19 mouse cellular contexts compared by ENCODE assay signal in genomic region chr13:23258546-23259048, GRCm38 (mm10). TPM values are rescaled to one million over a fixed set of nuclear protein-coding genes. Genes with fewer than 3 reads are reported as not detected.
"Had no signal": no experiment of that assay in that cellular context is flagged by ENCODE, and none has a peak within 500 bp of the region (broad histone marks: within the 10 kb centered on the region; RNA-seq: fewer than 3 reads in every experiment).

No protein-coding gene starts in this region.

- ATAC-seq: intestine, embryonic 15.5 days; midbrain, embryonic 13.5 days; midbrain, embryonic 16.5 days had no signal

- DNase-seq: kidney, adult 11 months; kidney, adult 8-10 months; kidney, postnatal 10 days; kidney, postnatal 36 days; liver, embryonic 13.5 days; lung, adult 2 months; lung, postnatal 14 days; lung, postnatal 4 days; right cerebral cortex, postnatal 4 days; thymus, postnatal 25 days had no signal

RNA-seq across cellular contexts. Expression of gene Vmn1r223, which starts 11.7 kb away (rescaled TPM):
- total RNA-seq: layer of hippocampus, postnatal 14 days; left cerebral cortex, adult 8-10 months; left cerebral cortex, postnatal 36 days; liver, adult 2 months; megakaryocyte progenitor cell, adult 5-6 weeks; monocyte, adult 5-6 weeks had no signal

RNA-seq across cellular contexts. Expression of gene Vmn1r222, which starts 22.9 kb away (rescaled TPM):
- total RNA-seq: layer of hippocampus, postnatal 14 days; left cerebral cortex, adult 8-10 months; left cerebral cortex, postnatal 36 days; liver, adult 2 months; megakaryocyte progenitor cell, adult 5-6 weeks; monocyte, adult 5-6 weeks had no signal

RNA-seq across cellular contexts. Expression of gene Vmn1r221, which starts 44.7 kb away (rescaled TPM):
- total RNA-seq: layer of hippocampus, postnatal 14 days; left cerebral cortex, adult 8-10 months; left cerebral cortex, postnatal 36 days; liver, adult 2 months; megakaryocyte progenitor cell, adult 5-6 weeks; monocyte, adult 5-6 weeks had no signal
